Mouse (Mus musculus) ES-Bruce4 (cell line): ENCODE measurements around the gene Ugt1a6a.

Experiments
- CTCF ChIP-seq: IDR thresholded peaks from one replicate; pipeline ENCODE4 v1.8.1; 2011; ENCODE audit warnings: low read depth, low read length
- EP300 ChIP-seq: IDR thresholded peaks from 2 replicates; pipeline ENCODE4 v1.6.1; 2011; ENCODE audit warnings: low read depth, low read length; ENCODE audit not compliant: insufficient read depth
- POLR2A ChIP-seq: IDR thresholded peaks from one replicate; pipeline ENCODE4 v1.8.1; 2011; ENCODE audit warnings: low read length; ENCODE audit not compliant: insufficient read depth

GRCm38 (mm10) chr1:88213766-88214461 is 79.3 kb downstream of the Ugt1a6a start:
- TF ChIP-seq POLR2A (no peak), CTCF (no peak), EP300 (no peak)
